Mouse (Mus musculus) thymus, postnatal 4 days (tissue): ENCODE measurements around the gene 1700016K19Rik.

Source experiments
- DNase-seq: peaks from one replicate; pipeline ENCODE4 v3.0.0; 2021

1700016K19Rik gene

DNA sequence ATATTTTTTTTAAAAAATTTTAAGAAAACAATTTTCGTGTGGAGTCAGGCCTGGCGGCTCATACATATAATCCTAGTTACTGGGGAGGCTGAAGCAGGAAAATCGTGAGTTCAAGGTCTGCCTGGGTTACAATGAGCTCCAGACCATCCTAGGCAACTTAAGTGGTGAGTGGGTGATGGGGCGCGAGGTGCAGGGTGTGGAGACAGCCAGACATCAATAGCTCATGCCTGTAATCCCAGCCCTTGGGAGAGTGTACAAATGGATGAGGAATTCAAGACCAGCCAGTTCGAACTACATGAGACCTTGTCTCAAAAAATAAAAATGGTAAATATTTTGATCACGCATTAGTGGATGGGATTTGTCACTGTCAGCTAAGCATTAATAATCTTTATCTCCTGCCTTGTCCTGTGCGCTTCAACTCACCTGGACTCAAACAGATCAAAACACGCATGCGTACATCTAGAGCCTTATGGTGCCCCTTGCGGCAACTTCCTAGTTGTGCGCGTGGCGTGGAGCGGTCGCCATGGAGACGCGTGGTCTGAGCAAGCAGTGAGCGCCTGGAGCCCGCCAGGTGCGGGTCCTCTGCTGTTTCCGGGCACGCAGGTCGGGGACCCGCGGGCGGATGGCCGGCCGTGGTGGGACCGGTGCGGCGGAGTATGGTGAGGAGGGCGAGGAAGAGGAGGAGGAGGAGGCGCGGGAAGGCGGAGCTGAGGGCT lies at the start of gene 1700016K19Rik:
Gene 1700016K19Rik (plus strand): TSS at position 473 of the 716 bp plus-strand sequence.
- peak; percentile 93 for DNase-seq

GRCm38 (mm10) chr11:75950459-75950858 lies 49.3 kb upstream of the 1700016K19Rik start:
- no peak for DNase-seq

GRCm38 (mm10) chr11:75951895-75952294 lies 47.8 kb upstream of the 1700016K19Rik start:
- DNase-seq: no peak

DNA sequence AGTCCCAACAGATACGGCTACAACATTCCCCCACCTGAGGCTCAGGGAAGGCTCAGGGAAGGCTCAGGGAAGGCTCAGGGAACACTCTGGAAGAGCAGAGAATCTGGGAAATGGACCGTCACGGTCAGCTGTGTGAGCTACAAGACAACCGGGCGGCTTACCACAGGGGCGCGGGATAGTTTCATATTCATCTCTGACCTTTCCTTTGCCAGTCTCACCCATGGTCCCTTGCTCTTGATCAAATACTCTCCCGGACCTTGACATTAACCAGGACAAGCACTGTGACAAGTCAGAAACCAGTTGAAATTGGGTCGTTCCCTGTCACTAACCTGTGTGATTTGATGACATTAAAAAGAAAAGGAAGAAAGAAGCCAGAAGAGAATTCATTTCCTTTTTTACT lies 44.8 kb upstream of the 1700016K19Rik start:
- no peak for DNase-seq

GRCm38 (mm10) chr11:75956651-75957050 lies 43.1 kb upstream of the 1700016K19Rik start:
- DNase-seq: no peak

DNA sequence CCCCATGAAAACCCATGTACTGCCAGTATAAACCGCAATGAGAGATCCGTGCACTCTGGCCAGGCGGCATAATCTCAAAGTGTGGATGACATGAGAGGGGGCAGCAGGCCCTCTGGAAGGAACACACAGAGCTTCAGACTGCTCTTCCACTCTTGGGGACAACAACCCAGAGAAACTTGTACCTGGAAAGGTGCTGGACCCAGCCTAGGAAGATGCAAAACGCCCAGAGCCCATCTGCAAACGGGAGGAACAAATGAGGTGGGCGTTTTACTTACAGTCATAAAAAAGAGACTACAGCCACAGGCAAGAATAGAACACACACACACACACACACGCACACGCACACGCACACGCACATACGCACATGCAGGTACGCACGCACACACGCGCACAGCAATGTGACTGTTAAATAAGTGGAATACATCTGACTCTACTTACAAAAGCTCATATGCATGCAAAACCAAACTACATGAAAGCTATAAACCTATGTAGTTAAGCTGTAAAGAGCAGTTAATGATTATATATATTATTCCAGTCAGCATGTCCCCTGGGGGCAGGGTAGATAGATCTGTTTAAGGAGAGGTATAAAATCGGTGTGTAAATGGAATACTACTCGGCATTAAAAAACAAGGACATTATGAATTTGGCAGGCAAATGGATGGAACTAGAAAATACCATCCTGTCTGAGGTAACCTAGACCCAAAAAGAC lies 42.4 kb upstream of the 1700016K19Rik start:
- DNase-seq: no peak

DNA sequence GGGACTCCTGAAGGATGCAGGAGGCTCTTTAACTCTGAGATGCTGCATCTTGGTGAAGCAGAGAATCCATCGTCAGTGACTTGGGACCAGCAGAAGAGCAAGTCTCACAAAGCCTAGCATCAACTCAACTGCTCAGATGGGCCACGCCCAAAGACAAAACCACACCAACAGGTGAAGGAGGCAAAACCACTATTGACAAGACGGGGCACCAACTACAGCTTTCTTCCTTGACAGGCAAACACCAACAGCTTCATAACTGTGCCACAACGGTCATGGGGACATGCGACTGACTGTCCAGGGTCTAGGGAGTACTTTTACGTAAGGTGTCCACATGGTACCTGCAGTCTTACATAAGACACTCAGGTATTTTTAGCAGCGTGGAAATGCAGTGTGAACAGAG lies 37.9 kb upstream of the 1700016K19Rik start:
- DNase-seq: no peak

DNA sequence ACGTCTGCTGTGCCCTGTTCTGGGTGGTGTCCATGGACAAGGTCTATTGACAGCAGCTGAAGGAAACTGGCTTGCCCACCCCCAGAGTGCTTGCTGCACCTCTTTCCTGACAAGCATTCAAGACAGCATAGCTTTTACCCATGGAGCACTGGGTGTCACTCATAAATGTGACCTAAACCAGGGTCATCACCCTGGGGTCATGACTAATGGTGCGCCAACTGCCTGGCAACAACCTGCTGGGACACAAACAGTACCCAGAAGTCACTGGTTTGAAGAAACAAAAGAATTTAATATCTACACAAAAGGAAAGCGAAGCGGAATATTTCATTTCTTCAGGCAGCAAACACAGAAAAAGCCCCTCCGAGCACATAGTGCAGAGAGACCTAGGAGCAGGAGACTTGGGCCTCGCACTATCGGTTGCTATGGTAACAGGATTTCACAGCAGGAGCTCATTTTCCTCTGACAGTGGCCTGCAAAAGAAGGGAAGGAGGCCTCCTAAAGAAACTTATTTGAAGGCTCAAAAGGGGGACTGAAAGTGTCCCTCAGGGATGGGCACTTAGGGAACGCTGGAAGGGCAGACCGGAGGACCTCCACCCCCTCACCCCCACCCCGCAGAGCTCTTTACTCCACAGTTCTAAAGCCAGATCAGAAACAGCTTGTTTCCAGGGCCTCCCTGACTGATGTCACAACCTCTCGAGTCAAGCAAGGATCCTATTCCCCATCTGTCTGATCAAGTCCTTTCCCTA lies 35.8 kb upstream of the 1700016K19Rik start:
- DNase-seq: no peak

GRCm38 (mm10) chr11:75964476-75964730 lies 35.3 kb upstream of the 1700016K19Rik start:
- no peak for DNase-seq

- DNase-seq: no peak
Observed at GRCm38 (mm10) chr11:75965674-75966400, 33.9 kb upstream of the 1700016K19Rik start.

DNA sequence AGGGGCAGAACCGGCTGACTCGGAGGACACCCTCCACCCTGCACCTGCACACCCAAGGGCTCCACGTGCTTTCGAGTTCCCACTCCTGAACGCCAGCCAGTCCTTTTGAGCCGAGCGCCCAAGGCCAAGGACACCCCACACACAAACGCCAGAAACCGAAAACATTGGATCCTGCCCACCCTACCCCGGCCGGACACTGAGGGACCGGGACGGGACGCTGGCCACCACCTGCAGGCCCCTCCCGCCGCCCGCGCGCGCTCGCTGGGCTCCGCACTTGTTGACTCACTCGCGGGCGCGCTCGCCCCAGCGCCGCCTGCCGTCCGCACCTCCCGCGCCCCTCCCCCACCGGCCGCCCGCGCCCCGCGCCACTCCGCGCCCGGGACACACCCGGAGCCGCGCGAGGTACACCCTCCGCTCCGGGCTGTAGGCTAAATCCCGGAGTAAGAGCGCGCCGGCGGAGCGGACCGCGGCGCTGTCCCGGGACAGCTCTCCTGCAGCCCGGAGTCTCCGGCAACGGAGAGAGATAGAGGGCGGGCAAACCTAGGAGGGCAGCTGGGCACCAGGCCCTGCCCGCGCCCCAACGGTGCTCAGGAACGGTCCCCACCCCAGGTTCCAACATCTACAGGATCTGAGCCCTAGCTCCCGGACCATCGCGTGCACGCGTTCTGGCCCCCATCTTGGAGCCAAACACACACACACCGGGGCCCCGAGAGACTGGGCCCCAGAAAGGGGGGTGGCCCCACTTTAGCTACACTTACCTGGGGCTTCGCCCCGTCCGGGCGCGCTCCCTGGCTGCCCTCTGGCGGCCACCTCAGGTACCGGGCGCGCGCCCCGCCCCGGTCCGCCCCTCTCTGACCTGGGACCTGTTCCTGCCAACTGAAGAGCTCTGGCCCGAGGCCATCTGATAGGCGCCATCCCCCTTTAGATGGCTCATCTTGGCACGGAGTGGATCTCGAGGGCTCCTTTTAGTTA lies 33.0 kb upstream of the 1700016K19Rik start:
- peak; percentile 94 for DNase-seq

DNA sequence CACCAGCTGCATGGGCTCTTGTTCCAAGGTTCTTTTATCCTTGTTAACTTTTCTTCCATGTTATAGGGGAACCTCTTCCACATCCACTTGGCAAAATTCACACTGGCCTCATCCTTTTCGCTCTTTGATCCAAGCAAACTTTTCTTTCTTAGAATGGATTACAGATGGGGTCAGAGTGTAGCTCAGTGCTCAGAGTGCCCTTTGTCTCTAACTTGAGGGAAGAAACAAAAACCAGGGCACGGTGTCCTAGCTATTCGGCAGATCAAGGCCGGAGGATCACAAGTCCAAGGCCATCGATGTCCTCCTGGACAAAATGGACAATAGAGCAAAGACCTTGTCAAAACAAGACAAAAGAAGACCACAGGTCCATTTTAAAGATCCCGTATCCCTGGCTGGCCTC lies 31.0 kb upstream of the 1700016K19Rik start:
- DNase-seq: no peak

DNA sequence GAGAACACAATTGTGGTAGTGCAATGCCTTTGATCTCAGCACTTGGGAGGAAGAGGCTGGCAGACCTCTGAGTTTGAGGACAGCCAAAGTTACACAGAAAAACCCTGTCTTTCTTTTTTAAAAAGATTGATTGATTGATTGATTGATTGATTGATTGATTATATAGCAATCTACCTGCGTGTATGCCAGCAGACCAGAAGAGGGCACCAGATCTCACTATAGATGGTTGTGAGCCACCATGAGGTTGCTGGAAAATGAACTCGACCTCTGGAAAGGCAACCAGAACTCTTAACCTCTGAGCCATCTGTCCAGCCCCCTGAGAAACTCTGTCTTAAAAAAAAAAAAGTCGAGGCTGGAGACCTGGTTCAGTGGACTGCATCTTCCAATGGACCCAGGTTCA lies 29.1 kb upstream of the 1700016K19Rik start:
- DNase-seq: no peak

GRCm38 (mm10) chr11:75972188-75972587 lies 27.5 kb upstream of the 1700016K19Rik start:
- DNase-seq: no peak

- no peak for DNase-seq
Observed at GRCm38 (mm10) chr11:75972916-75973567, 26.7 kb upstream of the 1700016K19Rik start.

- peak; percentile 60 for DNase-seq
Observed at GRCm38 (mm10) chr11:75973988-75974387, 25.7 kb upstream of the 1700016K19Rik start.

DNA sequence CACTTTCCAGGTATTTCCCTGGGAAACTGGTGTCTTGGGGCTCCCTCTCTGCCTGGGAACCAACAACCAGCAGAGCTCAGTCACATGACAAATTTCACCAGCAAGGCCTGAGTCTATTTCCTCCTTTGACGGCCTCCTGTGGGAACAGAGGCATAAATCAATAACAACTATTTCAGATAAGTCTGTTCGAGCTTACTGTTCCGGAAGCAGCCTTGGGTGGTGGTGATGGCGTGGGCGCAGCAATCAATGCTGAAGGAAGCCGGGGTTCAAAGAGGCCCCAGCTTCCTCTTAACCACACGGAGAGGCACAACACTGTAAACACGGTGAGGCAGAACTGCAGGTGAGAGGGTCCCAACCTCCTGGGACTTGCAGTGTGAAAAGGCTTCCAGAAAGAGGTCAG lies 23.0 kb upstream of the 1700016K19Rik start:
- DNase-seq: peak; percentile 79

- DNase-seq: peak; percentile 62
Observed at GRCm38 (mm10) chr11:75978051-75978450, 21.7 kb upstream of the 1700016K19Rik start.

- DNase-seq: peak; percentile 43
Observed at GRCm38 (mm10) chr11:75980413-75980812, 19.3 kb upstream of the 1700016K19Rik start.

DNA sequence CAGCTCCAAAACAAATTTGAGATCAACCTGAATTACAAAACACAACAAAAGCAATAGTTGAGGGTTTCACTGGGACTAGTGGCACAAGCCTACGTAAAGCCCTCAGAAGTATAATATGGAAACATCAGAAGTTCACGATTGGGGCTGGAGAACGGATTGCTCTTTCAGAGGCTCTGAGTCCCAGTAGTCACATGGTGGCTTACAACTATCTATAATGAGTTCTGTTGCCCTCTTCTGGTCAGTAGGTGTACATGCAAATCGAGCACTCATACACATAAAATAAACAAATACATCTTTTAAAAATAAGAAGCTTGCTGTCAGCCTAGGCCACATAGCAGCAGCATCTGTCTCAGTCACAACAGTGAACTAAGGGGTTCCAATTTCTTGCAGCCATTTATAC lies 16.5 kb upstream of the 1700016K19Rik start:
- DNase-seq: no peak

DNA sequence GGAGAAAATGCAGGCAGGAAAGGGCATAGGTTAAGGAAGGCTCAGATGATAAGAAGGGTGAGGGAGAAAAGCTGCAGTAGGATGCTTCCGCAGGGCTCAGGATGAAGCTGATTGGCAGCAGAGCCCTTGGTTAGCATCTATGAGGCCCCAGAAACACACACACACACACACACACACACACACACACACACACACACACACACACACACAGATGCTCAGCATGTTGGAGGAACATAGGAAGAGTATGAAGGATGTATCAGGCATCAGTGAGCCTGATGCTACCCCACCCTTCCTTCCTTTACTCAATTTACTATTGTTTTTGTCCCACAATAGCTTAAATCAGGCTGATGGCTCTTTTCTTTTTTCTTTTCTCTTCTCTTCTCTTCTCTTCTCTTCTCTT lies 15.1 kb upstream of the 1700016K19Rik start:
- DNase-seq: no peak

- DNase-seq: no peak
Observed at GRCm38 (mm10) chr11:75985948-75986347, 13.8 kb upstream of the 1700016K19Rik start.
